Mouse (Mus musculus) ES-E14 (cell line): ENCODE data around the gene Chrna9.

Experiments
- CHD2 ChIP-seq: IDR thresholded peaks from 2 replicates; pipeline ENCODE4 v1.6.1; 2014; ENCODE audit warnings: mild to moderate bottlenecking, low read depth, low read length, inconsistent platforms
- MAFK ChIP-seq: IDR thresholded peaks from 2 replicates; pipeline ENCODE4 v1.6.1; 2014; ENCODE audit warnings: mild to moderate bottlenecking, low read depth, low read length, inconsistent platforms; ENCODE audit not compliant: insufficient read depth

GRCm38 (mm10) chr5:65898683-65899082 is 36.0 kb upstream of the Chrna9 start:
- TF ChIP-seq CHD2 (no peak), MAFK (no peak)
